Mouse (Mus musculus) liver, adult 2 months (tissue): ENCODE results near the gene Pald1. TPM values are rescaled to one million over a fixed set of nuclear protein-coding genes. Genes with fewer than 3 reads are reported as not detected.

ENCODE experiments used
- DNase-seq: peaks from one replicate; pipeline ENCODE4 v3.0.0-alpha.2; 2011; ENCODE audit warnings: low read depth, low spot score; ENCODE audit errors: extremely low read depth
- H3K27ac ChIP-seq: fragments of 200-500 bp; replicated peaks from 2 replicates; pipeline ENCODE4 v1.5.1; 2012; ENCODE audit warnings: low read depth, mild to moderate bottlenecking, control low read depth, inconsistent platforms, low read length; ENCODE audit not compliant: insufficient read depth
- H3K27me3 ChIP-seq: fragments of 200-500 bp; 2 replicates; pipeline ENCODE4 v1.6.1; 2012; ENCODE audit warnings: mild to moderate bottlenecking, moderate library complexity, low read length, inconsistent platforms; ENCODE audit not compliant: control insufficient read depth, insufficient read depth
- H3K36me3 ChIP-seq: fragments of 200-500 bp; 2 replicates; pipeline ENCODE4 v1.6.1; 2012; ENCODE audit warnings: low read length, inconsistent platforms; ENCODE audit not compliant: control insufficient read depth, insufficient read depth
- H3K4me1 ChIP-seq: fragments of 200-500 bp; 2 replicates; pipeline ENCODE4 v1.6.1; 2011; ENCODE audit warnings: low read length; ENCODE audit not compliant: control insufficient read depth, insufficient read depth
- H3K4me3 ChIP-seq: fragments of 200-500 bp; 2 replicates; pipeline ENCODE4 v1.5.1; 2011; ENCODE audit warnings: low read depth, mild to moderate bottlenecking, control low read depth, low read length, moderate library complexity; ENCODE audit not compliant: insufficient read depth
- H3K79me2 ChIP-seq: fragments of 200-500 bp; 2 replicates; pipeline ENCODE4 v1.6.1; 2012; ENCODE audit warnings: inconsistent platforms, mild to moderate bottlenecking, low read length, moderate library complexity; ENCODE audit not compliant: control insufficient read depth, insufficient read depth
- H3K9ac ChIP-seq: fragments of 200-500 bp; 2 replicates; pipeline ENCODE4 v1.6.1; 2012; ENCODE audit warnings: low read depth, mild to moderate bottlenecking, control low read depth, inconsistent platforms, low read length
- CTCF ChIP-seq: fragments of 200-500 bp; IDR thresholded peaks from 2 replicates; pipeline ENCODE4 v1.5.1; 2011; ENCODE audit warnings: low read depth, low read length, control low read depth
- POLR2A ChIP-seq: fragments of 200-500 bp; IDR thresholded peaks from 2 replicates; pipeline ENCODE4 v1.6.1; 2011; ENCODE audit warnings: low read length, control low read depth; ENCODE audit not compliant: insufficient read depth; ENCODE audit errors: extremely low read depth
- WGBS: fragments of 180-500 bp; shearing (Covaris S2); methylation state at CpG from one replicate; pipeline ENCODE4 v1.1.7; 2018; 5-methylcytosine and 5-hydroxymethylcytosine counted together
- polyA plus RNA-seq: library from polyadenylated mRNA; depleted of rRNA; stranded (reverse); fragments of >200 nt; gene quantifications from 2 replicates; pipeline ENCODE4 v1.2.3, GENCODE M21; 2012
- total RNA-seq: library from RNA; depleted of rRNA; stranded (reverse); fragments of >200 nt; gene quantifications from 2 replicates; pipeline ENCODE4 v1.2.3, GENCODE M21; 2014

Gene Pald1
- total and polyA plus RNA-seq, 2 experiments, result 7.5 to 8.1 TPM

- H3K27me3 ChIP-seq, result no peaks in the 10 kb centered on the region
- H3K9ac ChIP-seq, result no peak overlapping the region
- peaks cover 23% of the 10 kb centered on the region; the same call in 1 of the 2 replicates for H3K4me1 ChIP-seq
- DNase-seq, result peak; percentile 89
- H3K36me3 ChIP-seq, result no peaks in the 10 kb centered on the region
- TF ChIP-seq POLR2A, result no peak
- TF ChIP-seq CTCF, result no peak
- no peak overlapping the region for H3K4me3 ChIP-seq
- no peaks in the 10 kb centered on the region for H3K79me2 ChIP-seq
- H3K27ac ChIP-seq, result peak overlapping the region; percentile 88
- WGBS, result 5% methylated on average over 7 of the region's 7 CpGs
Measured at GRCm38 (mm10) chr10:61313750-61314149, 69.6 kb downstream of the Pald1 start.

- Histone ChIP-seq H3K4me1 (peaks cover 23% of the 10 kb centered on the region; the same call in 1 of the 2 replicates), H3K36me3 (no peaks in the 10 kb centered on the region), H3K79me2 (no peaks in the 10 kb centered on the region), H3K4me3 (peak overlapping the region; percentile 21), H3K9ac (peak overlapping the region; percentile 70), H3K27ac (peak overlapping the region; percentile 89), H3K27me3 (no peaks in the 10 kb centered on the region)
- TF ChIP-seq CTCF (no peak), POLR2A (0 out of 2 replicates have a peak, but pooled peaks have one; percentile 19)
- 15% methylated on average over 7 of the region's 7 CpGs for WGBS
- peak; percentile 99 for DNase-seq
Measured at GRCm38 (mm10) chr10:61312754-61313153, 70.6 kb downstream of the Pald1 start.

- H3K79me2 ChIP-seq, result no peaks in the 10 kb centered on the region
- H3K36me3 ChIP-seq, result no peaks in the 10 kb centered on the region
- TF ChIP-seq POLR2A (no peak), CTCF (no peak)
- peaks cover 23% of the 10 kb centered on the region; the same call in 1 of the 2 replicates for H3K4me1 ChIP-seq
- peak overlapping the region; percentile 21; the same call in 1 of the 2 replicates for H3K4me3 ChIP-seq
- peak; percentile 82 for DNase-seq
- peak overlapping the region; percentile 70 for H3K9ac ChIP-seq
- H3K27me3 ChIP-seq, result no peaks in the 10 kb centered on the region
- 20% methylated on average over 6 of the region's 6 CpGs for WGBS
- peak overlapping the region; percentile 89 for H3K27ac ChIP-seq
Measured at GRCm38 (mm10) chr10:61312159-61312558, 71.2 kb downstream of the Pald1 start.

DNA sequence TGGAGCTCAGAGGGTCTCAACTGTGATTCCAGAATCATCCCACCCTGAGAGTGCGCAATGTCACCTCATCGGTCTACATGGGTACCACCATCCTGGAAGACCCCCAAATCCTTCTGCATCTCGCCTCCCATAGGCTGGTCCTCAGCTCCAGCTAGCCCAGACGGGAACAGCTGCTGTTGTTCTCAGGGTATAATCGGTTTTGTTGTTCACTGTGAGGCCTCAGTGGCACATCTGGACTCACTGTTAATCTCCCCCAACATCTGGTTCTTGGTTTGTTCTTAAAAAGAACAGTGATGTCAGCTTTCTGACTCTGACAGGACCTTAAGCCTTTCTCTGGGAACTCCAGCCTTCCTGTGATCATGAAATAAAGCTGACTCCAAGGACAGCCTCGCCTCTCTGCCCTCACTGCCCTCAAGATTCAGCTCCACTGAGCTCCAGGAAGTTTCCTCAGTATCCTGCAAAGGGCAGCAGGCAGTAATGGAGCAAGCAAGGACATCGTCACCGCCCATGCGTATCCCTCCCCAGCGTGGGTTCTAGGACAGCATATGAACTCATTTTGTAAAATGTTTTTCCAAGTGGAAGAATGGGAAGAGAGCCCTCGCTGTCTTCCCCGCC, 74.5 kb downstream of the Pald1 start:
- Histone ChIP-seq H3K27ac (no peak overlapping the region), H3K4me1 (peaks cover 19% of the 10 kb centered on the region; the same call in 1 of the 2 replicates), H3K79me2 (no peaks in the 10 kb centered on the region), H3K27me3 (no peaks in the 10 kb centered on the region), H3K9ac (no peak overlapping the region), H3K4me3 (no peak overlapping the region), H3K36me3 (no peaks in the 10 kb centered on the region)
- DNase-seq, result no peak
- 84% methylated on average over 11 of the region's 12 CpGs for WGBS
- TF ChIP-seq CTCF (no peak), POLR2A (no peak)

DNA sequence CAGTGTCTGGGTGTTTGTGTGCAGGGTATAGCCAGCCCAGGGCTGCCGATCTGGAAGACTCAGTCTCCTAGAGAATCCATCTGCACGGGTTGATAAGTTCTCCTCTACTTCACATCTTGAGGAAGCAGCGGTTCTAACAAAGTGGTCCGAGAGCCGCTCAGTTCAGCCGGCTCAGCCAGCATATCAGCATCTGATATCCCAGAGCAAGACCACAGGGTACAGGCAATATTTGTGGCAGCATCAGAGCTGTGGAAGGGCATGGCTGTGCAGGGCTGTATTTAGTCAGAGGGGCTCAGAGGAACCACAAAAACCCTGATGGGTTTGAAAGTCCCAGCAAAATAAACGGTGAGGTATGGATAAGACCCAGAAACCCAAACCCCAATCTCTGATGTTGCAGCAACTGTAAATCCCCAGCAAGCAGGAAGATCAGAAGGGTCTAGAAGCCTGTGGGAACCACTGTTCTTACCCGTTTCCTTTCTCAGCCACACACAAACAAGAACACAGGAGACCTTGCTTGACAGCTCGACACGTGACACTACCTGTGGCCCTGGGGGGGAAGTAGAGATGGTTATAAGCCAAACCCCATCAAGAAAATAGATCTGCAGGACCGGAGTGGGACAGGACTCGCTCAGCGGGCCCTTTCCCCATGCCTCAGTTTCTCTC, 77.3 kb downstream of the Pald1 start:
- TF ChIP-seq POLR2A (no peak), CTCF (no peak)
- WGBS, result 88% methylated on average over 13 of the region's 13 CpGs
- no peak for DNase-seq

DNA sequence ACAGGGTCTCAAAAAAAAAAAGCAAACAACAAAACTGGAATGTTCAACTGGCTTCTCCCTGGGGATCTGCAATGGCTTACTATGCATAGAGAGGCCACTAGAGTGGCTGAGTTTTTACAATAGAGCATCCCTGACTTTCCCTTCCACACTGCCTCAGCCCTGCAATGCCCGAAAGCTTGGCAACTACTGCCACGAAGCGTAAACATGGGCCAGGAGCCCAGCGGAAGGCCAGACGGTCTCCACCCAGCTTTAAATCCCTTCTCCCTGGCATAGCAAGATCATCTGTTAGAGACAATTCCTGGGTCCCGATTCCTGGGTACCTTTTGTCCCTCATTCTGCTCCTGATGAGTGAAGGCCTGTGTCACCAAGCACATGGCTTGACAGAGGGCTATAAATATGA, 79.3 kb downstream of the Pald1 start:
- no peak overlapping the region for H3K4me3 ChIP-seq
- WGBS, result 52% methylated on average over 6 of the region's 6 CpGs
- no peaks in the 10 kb centered on the region for H3K36me3 ChIP-seq
- H3K27ac ChIP-seq, result no peak overlapping the region
- TF ChIP-seq CTCF (no peak), POLR2A (no peak)
- DNase-seq, result no peak
- H3K79me2 ChIP-seq, result no peaks in the 10 kb centered on the region
- no peaks in the 10 kb centered on the region for H3K27me3 ChIP-seq
- H3K9ac ChIP-seq, result no peak overlapping the region
- H3K4me1 ChIP-seq, result peaks cover 2% of the 10 kb centered on the region; the same call in 1 of the 2 replicates

More for the DNA sequence above, 77.3 kb downstream of the Pald1 start:
- Histone ChIP-seq H3K36me3 (no peaks in the 10 kb centered on the region), H3K27me3 (no peaks in the 10 kb centered on the region), H3K9ac (no peak overlapping the region), H3K4me1 (peaks cover 6% of the 10 kb centered on the region; the same call in 1 of the 2 replicates), H3K4me3 (no peak overlapping the region), H3K27ac (no peak overlapping the region), H3K79me2 (no peaks in the 10 kb centered on the region)
